Mouse (Mus musculus): ENCODE data around the gene Aff1.

DNA sequence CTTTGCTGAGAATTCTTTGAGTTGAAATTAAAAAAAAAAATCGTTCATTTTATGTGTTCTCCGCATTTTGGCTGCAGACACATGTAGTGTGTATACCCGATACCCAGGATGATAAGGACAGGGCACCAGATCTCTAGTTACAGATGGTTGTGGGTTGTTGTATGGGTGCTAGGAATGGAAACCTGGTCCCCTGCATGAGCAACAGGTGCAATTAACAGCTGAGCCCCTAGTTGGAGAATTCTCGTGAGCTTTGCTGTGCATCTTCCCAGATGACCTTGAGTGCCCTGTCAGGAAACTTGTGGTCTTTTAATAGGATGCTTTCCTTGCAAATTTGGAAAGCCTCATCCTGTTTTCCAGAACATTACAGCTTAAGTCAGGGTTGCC is 74.2 kb downstream of the Aff1 start:
- TF ChIP-seq CTCF (IDR thresholded peaks at IDR 0.05; ENCODE audit: low read depth) (no peak), EP300 (IDR thresholded peaks at IDR 0.05; ENCODE audit: low read depth) (no peak)
